Mouse (Mus musculus) cerebral cortex, adult 2 months (tissue): ENCODE measurements around the gene Nedd8.

Source experiments
- WGBS: fragments of 180-500 bp; shearing (Covaris S2); methylation state at CpG from one replicate; pipeline ENCODE4 v1.1.7; 2018; 5-methylcytosine and 5-hydroxymethylcytosine counted together

The Nedd8 gene

DNA sequence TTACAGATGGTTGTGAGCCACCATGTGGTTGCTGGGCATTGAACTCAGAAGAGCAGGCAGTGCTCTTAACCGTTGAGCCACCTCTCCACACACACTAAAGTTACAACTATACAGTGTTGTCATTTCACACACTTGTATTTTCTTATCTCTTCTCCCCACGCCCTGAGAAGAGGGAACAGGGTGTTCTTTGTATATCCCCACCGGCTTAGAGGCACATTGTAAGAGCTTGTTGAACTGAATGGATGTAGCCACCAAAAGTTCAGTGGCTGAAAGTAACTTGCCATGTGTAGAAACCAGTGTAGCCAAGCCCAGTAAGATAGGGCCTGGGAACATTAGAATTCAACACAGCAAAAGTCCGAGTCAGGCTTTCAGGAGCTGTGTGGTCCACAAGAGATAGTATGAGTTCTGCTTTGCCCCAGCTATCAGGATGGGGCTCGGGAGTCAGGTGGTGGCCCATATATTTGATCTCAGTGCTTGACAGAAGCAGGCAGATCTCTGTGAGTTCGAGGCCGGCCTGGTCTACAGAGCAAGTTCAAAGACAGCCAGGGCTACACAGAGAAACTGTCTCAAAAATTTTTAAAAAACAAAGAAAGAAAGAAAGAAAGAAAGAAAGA is 57.3 kb downstream of the Nedd8 start:
- 80% methylated on average over 7 of the region's 7 CpGs for WGBS

GRCm38 (mm10) chr14:55613346-55613745 is 58.6 kb downstream of the Nedd8 start:
- 54% methylated on average over 6 of the region's 6 CpGs for WGBS
